Mouse (Mus musculus) MEL (cell line): ENCODE measurements around the gene Ccnj. TPM values are rescaled to one million over a fixed set of nuclear protein-coding genes. Genes with fewer than 3 reads are reported as not detected.

Source experiments
- DNase-seq: peaks from one replicate; pipeline ENCODE4 v3.0.0; 2011; ENCODE audit warnings: low read depth, low spot score
- H3K27ac ChIP-seq: 2 replicates; pipeline ENCODE4 v1.5.1; 2012; ENCODE audit warnings: low read depth, mild to moderate bottlenecking, control low read depth, low read length, moderate library complexity; ENCODE audit not compliant: control insufficient read depth
- H3K27me3 ChIP-seq, 2 experiments: fragments of 150-350 bp in 1 of 2; sonication (generic) in 1 of 2; 2 replicates each; pipeline ENCODE4 v1.6.1; 2012; ENCODE audit warnings: low read length in 2 of 2, mild to moderate bottlenecking in 2 of 2, improper control_type of control experiment in 1 of 2, moderate library complexity in 1 of 2; ENCODE audit not compliant: insufficient read depth in 2 of 2, control insufficient read depth in 1 of 2
- H3K36me3 ChIP-seq, 2 experiments: 2 replicates each; pipeline ENCODE4 v1.6.1; 2012 to 2014; ENCODE audit warnings: low read length in 2 of 2, improper control_type of control experiment in 1 of 2, inconsistent platforms in 1 of 2, mild to moderate bottlenecking in 1 of 2; ENCODE audit not compliant: insufficient read depth in 2 of 2, control insufficient read depth in 1 of 2
- H3K4me1 ChIP-seq, 2 experiments: fragments of 150-350 bp in 1 of 2; sonication (generic) in 1 of 2; 2 replicates each; pipeline ENCODE4 v1.6.1; 2012; ENCODE audit warnings: low read length in 2 of 2, improper control_type of control experiment in 1 of 2, mild to moderate bottlenecking in 1 of 2; ENCODE audit not compliant: insufficient read depth in 2 of 2, control insufficient read depth in 1 of 2
- H3K4me3 ChIP-seq, 2 experiments: fragments of 150-350 bp in 1 of 2; sonication (generic) in 1 of 2; 2 replicates each; pipeline ENCODE4 v1.5.1; 2012; ENCODE audit warnings: low read depth in 2 of 2, low read length in 2 of 2, mild to moderate bottlenecking in 2 of 2, moderate library complexity in 2 of 2, control low read depth in 1 of 2, improper control_type of control experiment in 1 of 2; ENCODE audit not compliant: control insufficient read depth in 1 of 2, insufficient read depth in 1 of 2
- H3K79me2 ChIP-seq: 2 replicates; pipeline ENCODE4 v1.6.1; 2012; ENCODE audit warnings: mild to moderate bottlenecking, low read length, moderate library complexity; ENCODE audit not compliant: control insufficient read depth, poor library complexity, insufficient read depth
- H3K9ac ChIP-seq: 2 replicates; pipeline ENCODE4 v1.6.1; 2012; ENCODE audit warnings: low read depth, mild to moderate bottlenecking, control low read depth, low read length, moderate library complexity; ENCODE audit not compliant: control insufficient read depth, poor library complexity, severe bottlenecking
- H3K9me3 ChIP-seq: fragments of 150-350 bp; sonication (generic); replicated peaks from 2 replicates; pipeline ENCODE4 v1.6.1; 2012; ENCODE audit warnings: mild to moderate bottlenecking, low read length, improper control_type of control experiment, moderate library complexity; ENCODE audit not compliant: insufficient read depth
- BHLHE40 ChIP-seq: IDR thresholded peaks from 2 replicates; pipeline ENCODE4 v1.6.1; 2012; ENCODE audit warnings: low read depth, mild to moderate bottlenecking, inconsistent platforms, low read length, improper control_type of control experiment, borderline replicate concordance
- CHD1 ChIP-seq: IDR thresholded peaks from 2 replicates; pipeline ENCODE4 v1.6.1; 2012; ENCODE audit warnings: low read depth, mild to moderate bottlenecking, inconsistent platforms, low read length, improper control_type of control experiment
- CHD2 ChIP-seq: IDR thresholded peaks from 2 replicates; pipeline ENCODE4 v1.6.1; 2011; ENCODE audit warnings: low read length, improper control_type of control experiment
- CTCF ChIP-seq, 3 experiments: IDR thresholded peaks in 2 of 3; conservative IDR thresholded peaks in 1 of 3; 2 replicates each; pipeline ENCODE4 v1.5.1; 2011 to 2012; ENCODE audit warnings: low read length in 3 of 3, low read depth in 2 of 3, mild to moderate bottlenecking in 2 of 3, improper control_type of control experiment in 1 of 3, inconsistent platforms in 1 of 3, mixed read lengths in 1 of 3, moderate library complexity in 1 of 3; ENCODE audit not compliant: control insufficient read depth in 1 of 3, insufficient read depth in 1 of 3, poor library complexity in 1 of 3, severe bottlenecking in 1 of 3
- E2F4 ChIP-seq: IDR thresholded peaks from 2 replicates; pipeline ENCODE4 v1.6.1; 2011; ENCODE audit warnings: low read depth, low read length, improper control_type of control experiment, borderline replicate concordance
- ELF1 ChIP-seq: IDR thresholded peaks from 2 replicates; pipeline ENCODE4 v1.6.1; 2014; ENCODE audit warnings: low read depth, mild to moderate bottlenecking, inconsistent platforms, low read length, improper control_type of control experiment, moderate library complexity
- HCFC1 ChIP-seq: IDR thresholded peaks from 2 replicates; pipeline ENCODE4 v1.6.1; 2012; ENCODE audit warnings: low read depth, mild to moderate bottlenecking, inconsistent platforms, low read length, improper control_type of control experiment, moderate library complexity
- KAT2A ChIP-seq: conservative IDR thresholded peaks from 2 replicates; pipeline ENCODE4 v1.6.1; 2012; ENCODE audit warnings: low read depth, low read length, improper control_type of control experiment, inconsistent platforms
- MAFK ChIP-seq: IDR thresholded peaks from 2 replicates; pipeline ENCODE4 v1.6.1; 2011; ENCODE audit warnings: low read depth, mild to moderate bottlenecking, low read length, improper control_type of control experiment, borderline replicate concordance
- MAZ ChIP-seq: IDR thresholded peaks from 2 replicates; pipeline ENCODE4 v1.6.1; 2012; ENCODE audit warnings: low read depth, mild to moderate bottlenecking, inconsistent platforms, low read length, improper control_type of control experiment
- MYB ChIP-seq: IDR thresholded peaks from 2 replicates; pipeline ENCODE4 v1.6.1; 2011; ENCODE audit warnings: mild to moderate bottlenecking, low read depth, low read length, improper control_type of control experiment
- NRF1 ChIP-seq: IDR thresholded peaks from 2 replicates; pipeline ENCODE4 v1.6.1; 2014; ENCODE audit warnings: low read depth, mild to moderate bottlenecking, inconsistent platforms, low read length, improper control_type of control experiment, moderate library complexity; ENCODE audit not compliant: poor library complexity, insufficient read depth, severe bottlenecking
- POLR2A ChIP-seq, 2 experiments: IDR thresholded peaks; 2 replicates each; pipeline ENCODE4 v1.6.1; 2011 to 2012; ENCODE audit warnings: low read length in 2 of 2, mild to moderate bottlenecking in 2 of 2, control low read depth in 1 of 2, improper control_type of control experiment in 1 of 2, low read depth in 1 of 2, moderate library complexity in 1 of 2; ENCODE audit not compliant: control insufficient read depth in 1 of 2, insufficient read depth in 1 of 2, poor library complexity in 1 of 2
- POLR2AphosphoS2 ChIP-seq: IDR thresholded peaks from 2 replicates; pipeline ENCODE4 v1.6.1; 2011; ENCODE audit warnings: low read length, improper control_type of control experiment
- RAD21 ChIP-seq: IDR thresholded peaks from 2 replicates; pipeline ENCODE4 v1.6.1; 2011; ENCODE audit warnings: mild to moderate bottlenecking, low read depth, low read length, improper control_type of control experiment
- RCOR1 ChIP-seq: IDR thresholded peaks from 2 replicates; pipeline ENCODE4 v1.6.1; 2012; ENCODE audit warnings: low read depth, mild to moderate bottlenecking, inconsistent platforms, low read length, improper control_type of control experiment
- SMC3 ChIP-seq: IDR thresholded peaks from 2 replicates; pipeline ENCODE4 v1.6.1; 2011; ENCODE audit warnings: low read depth, low read length, improper control_type of control experiment
- TBP ChIP-seq: IDR thresholded peaks from 2 replicates; pipeline ENCODE4 v1.8.0; 2011; ENCODE audit warnings: low read depth, low read length, improper control_type of control experiment
- TCF12 ChIP-seq: IDR thresholded peaks from 2 replicates; pipeline ENCODE4 v1.6.1; 2014; ENCODE audit warnings: low read depth, mild to moderate bottlenecking, inconsistent platforms, low read length, improper control_type of control experiment, moderate library complexity
- UBTF ChIP-seq: IDR thresholded peaks from 2 replicates; pipeline ENCODE4 v1.6.1; 2012; ENCODE audit warnings: low read depth, mild to moderate bottlenecking, inconsistent platforms, low read length, improper control_type of control experiment, moderate library complexity, borderline replicate concordance; ENCODE audit not compliant: insufficient read depth
- ZC3H11A ChIP-seq: IDR thresholded peaks from 2 replicates; pipeline ENCODE4 v1.6.1; 2012; ENCODE audit warnings: low read depth, mild to moderate bottlenecking, inconsistent platforms, low read length, improper control_type of control experiment
- ZMIZ1 ChIP-seq: IDR thresholded peaks from 2 replicates; pipeline ENCODE4 v1.6.1; 2012; ENCODE audit warnings: low read depth, mild to moderate bottlenecking, inconsistent platforms, low read length, improper control_type of control experiment, moderate library complexity
- ZNF384 ChIP-seq: IDR thresholded peaks from 2 replicates; pipeline ENCODE4 v1.6.1; 2012; ENCODE audit warnings: low read depth, mild to moderate bottlenecking, inconsistent platforms, low read length, improper control_type of control experiment
- polyA plus RNA-seq, 2 experiments: library from polyadenylated mRNA; stranded (reverse) in 1 of 2; unstranded in 1 of 2; fragments of >175 nt in 1 of 2; fragments of >200 nt in 1 of 2; gene quantifications; 2 replicates each; pipeline versions ENCODE4 v1.2.1 to v1.2.4; 2012; ENCODE audit warnings: low replicate concordance in 2 of 2, low read depth in 1 of 2; ENCODE audit not compliant: insufficient read length in 2 of 2, insufficient read depth in 1 of 2, missing spikeins in 1 of 2
- total RNA-seq: library from RNA; depleted of rRNA; stranded (reverse); fragments of 300-350 nt; gene quantifications from 2 replicates; pipeline ENCODE4 v1.2.3, GENCODE M21; 2012

The Ccnj gene
- total and polyA plus RNA-seq, 3 experiments = 8.5 to 10.7 TPM; not detected in 1

- Histone ChIP-seq H3K79me2 (no peaks in the 10 kb centered on the region; the same call in 1 of the 2 replicates), H3K4me1 (no peaks in the 10 kb centered on the region; a peak in 1 of 4 replicates), H3K9ac (peak within 1 kb of the TSS; percentile 74), H3K27ac (peak within 1 kb of the TSS; percentile 62), H3K36me3 (no peaks in the 10 kb centered on the region; a peak in 1 of 4 replicates), H3K4me3 (peak within 1 kb of the TSS; percentile 72 to 76), H3K9me3 (no peaks in the 10 kb centered on the region), H3K27me3 (peaks cover 0 to 3% of the 10 kb centered on the region in 2 experiments; a peak in 1 of 4 replicates)
- DNase-seq = peak; percentile 89
- TF ChIP-seq HCFC1 (peak; percentile 70), TBP (0 out of 2 replicates have a peak, but pooled peaks have one; percentile 32), E2F4 (peak; percentile 47; the same call in 1 of the 2 replicates), ELF1 (peak; percentile 51), BHLHE40 (no peak), POLR2A (IDR thresholded peaks at IDR 0.05; ENCODE audit: control insufficient read depth in 1 of 2, insufficient read depth in 1 of 2, low read depth in 1 of 2, low read length in 2 of 2, poor library complexity in 1 of 2) (peak; percentile 59 to 68; a peak in 2 of 4 replicates), TCF12 (peak; percentile 26; the same call in 1 of the 2 replicates), SMC3 (no peak), NRF1 (no peak), KAT2A (peak; percentile 54; the same call in 1 of the 2 replicates), CHD2 (no peak), ZMIZ1 (peak; percentile 34; the same call in 1 of the 2 replicates), RAD21 (no peak)
Observed at GRCm38 (mm10) chr19:40894519-40895392, 63.7 kb downstream of the Ccnj start, which contains the start of gene Zfp518a. Gene Zfp518a (plus strand): TSS chr19:40894705.

GRCm38 (mm10) chr19:40895393-40895703 is 64.3 kb downstream of the Ccnj start:
- Histone ChIP-seq H3K9ac (peak overlapping the region; percentile 74), H3K36me3 (no peaks in the 10 kb centered on the region; a peak in 1 of 4 replicates), H3K4me3 (peak overlapping the region; percentile 72 to 76), H3K79me2 (no peaks in the 10 kb centered on the region; the same call in 1 of the 2 replicates), H3K9me3 (no peaks in the 10 kb centered on the region), H3K27me3 (peaks cover 0 to 1% of the 10 kb centered on the region in 2 experiments; a peak in 1 of 4 replicates), H3K27ac (peak overlapping the region; percentile 27), H3K4me1 (no peaks in the 10 kb centered on the region; a peak in 1 of 4 replicates)
- no peak for DNase-seq
- 0 out of 2 replicates have a peak, but pooled peaks have one; percentile 18 for TF ChIP-seq E2F4
- TF ChIP-seq RCOR1 = no peak
- TF ChIP-seq POLR2AphosphoS2 = no peak
- TF ChIP-seq UBTF = no peak
- no peak for TF ChIP-seq MAZ
- TF ChIP-seq ZNF384 = peak; percentile 53; the same call in 1 of the 2 replicates
- TF ChIP-seq CTCF (IDR thresholded peaks at IDR 0.05 in 2 of 3, conservative IDR thresholded peaks at IDR 0.05 in 1 of 3; ENCODE audit: control insufficient read depth in 1 of 3, insufficient read depth in 1 of 3, low read depth in 2 of 3, low read length in 3 of 3, poor library complexity in 1 of 3, severe bottlenecking in 1 of 3) = no peak
- TF ChIP-seq TBP = no peak
- no peak for TF ChIP-seq CHD1
- no peak for TF ChIP-seq MYB
- no peak for TF ChIP-seq ZC3H11A
- TF ChIP-seq MAFK = no peak
